Mouse (Mus musculus) ES-Bruce4 (cell line): ENCODE measurements at regions not wholly inside any gene's neighbourhood (a gene's known extent, or its start where the extent isn't known, plus 50 kb on each side); places are given as distances from the start of the nearest gene placed in this dataset.

ENCODE experiments used
- CTCF ChIP-seq: IDR thresholded peaks from one replicate; pipeline ENCODE4 v1.8.1; 2011; ENCODE audit warnings: low read depth, low read length
- EP300 ChIP-seq: IDR thresholded peaks from 2 replicates; pipeline ENCODE4 v1.6.1; 2011; ENCODE audit warnings: low read depth, low read length; ENCODE audit not compliant: insufficient read depth
- POLR2A ChIP-seq: IDR thresholded peaks from one replicate; pipeline ENCODE4 v1.8.1; 2011; ENCODE audit warnings: low read length; ENCODE audit not compliant: insufficient read depth

- TF ChIP-seq POLR2A (no peak), CTCF (no peak), EP300 (no peak)
Observed at GRCm38 (mm10) chr14:102805936-102806923, 176.2 kb downstream of the Kctd12 start.
